Mouse (Mus musculus) megakaryocyte progenitor cell, adult 5-6 weeks (primary cell): ENCODE data around the gene Arv1. TPM values are rescaled to one million over a fixed set of nuclear protein-coding genes. Genes with fewer than 3 reads are reported as not detected.

Source experiments
- ATAC-seq: replicated peaks from 2 replicates; pipeline ENCODE4 v1.8.0; 2016; ENCODE audit warnings: mild to moderate bottlenecking, moderate TSS enrichment, inconsistent platforms; ENCODE audit not compliant: poor library complexity
- total RNA-seq, 2 experiments: library from RNA; stranded (forward) in 1 of 2; stranded (reverse) in 1 of 2; fragments of 157-497, 149-512 nt in 1 of 2; fragments of 200-1000 nt in 1 of 2; gene quantifications; 2 replicates each; pipeline versions ENCODE4 v1.2.3 to v1.2.4; 2015 to 2017

The Arv1 gene
- total RNA-seq, 2 experiments from 2014 or later: 4.0 to 10.1 TPM

DNA sequence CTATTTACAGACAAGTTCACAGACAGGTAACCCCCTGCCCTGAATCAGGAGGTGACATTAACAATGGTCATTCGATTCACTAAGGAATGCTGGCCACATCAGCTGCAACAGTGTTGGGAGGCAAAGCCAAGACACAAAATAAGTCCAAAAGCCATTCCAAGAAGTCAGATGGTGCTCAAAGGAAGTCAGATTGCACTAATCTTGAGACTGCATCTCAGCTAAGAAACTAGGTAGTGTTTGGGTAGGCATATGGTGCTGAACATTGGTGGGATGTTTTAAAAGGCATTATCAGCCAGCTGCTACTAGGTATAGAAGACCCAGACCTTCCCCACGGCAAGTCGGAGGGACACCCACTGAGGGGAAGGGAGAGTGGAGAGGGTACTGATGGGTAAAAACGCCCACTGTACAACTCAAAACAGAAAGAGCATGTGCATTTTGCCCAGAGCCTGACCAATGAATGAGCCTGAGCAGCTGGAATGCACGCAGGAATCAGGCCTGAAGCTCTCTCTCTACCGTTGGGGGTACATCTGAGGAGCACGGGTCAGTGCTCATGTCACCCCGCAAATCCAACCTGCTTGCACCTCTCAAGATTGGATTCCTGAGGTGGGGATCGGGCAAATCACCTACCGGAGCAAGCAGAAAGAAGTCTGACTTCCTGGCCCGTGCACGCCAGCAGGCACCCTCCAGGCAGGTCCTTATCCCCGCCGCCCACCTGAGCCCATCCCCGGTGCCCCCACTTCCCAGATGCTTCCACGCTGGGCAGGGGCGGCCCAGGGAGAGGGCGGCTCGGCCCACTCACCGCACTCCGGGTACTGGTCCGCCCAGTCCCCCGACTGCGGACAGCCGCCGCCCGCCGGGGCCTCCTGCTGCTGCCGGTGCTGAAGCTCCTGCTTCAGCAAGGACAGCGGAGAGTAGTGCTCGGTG is 739 bp upstream of the Arv1 start:
- peak; percentile 5; the same call in 1 of the 2 replicates for ATAC-seq

GRCm38 (mm10) chr8:124724301-124724700 is 2.4 kb downstream of the Arv1 start:
- no peak for ATAC-seq

DNA sequence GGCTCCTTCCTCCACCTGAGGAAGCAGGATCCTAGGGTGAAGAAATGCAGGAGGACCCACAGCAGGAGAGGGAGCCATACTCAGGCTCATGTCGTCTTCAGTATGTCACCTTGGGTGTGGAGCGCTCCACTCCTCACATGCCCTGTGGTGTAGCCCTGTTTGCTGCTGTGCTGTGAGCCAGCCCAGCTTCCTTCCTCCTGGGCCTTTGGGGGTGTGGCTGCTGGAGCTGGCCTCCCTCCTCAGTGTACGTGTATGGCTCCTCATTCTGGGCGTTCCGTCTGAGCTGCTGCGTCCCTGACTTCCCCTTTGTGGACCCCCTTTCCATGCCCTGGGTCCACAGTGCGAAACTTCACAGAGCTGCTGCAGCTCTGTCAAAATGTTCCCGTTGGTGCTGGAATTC is 10.9 kb downstream of the Arv1 start:
- peak; percentile 80 for ATAC-seq

DNA sequence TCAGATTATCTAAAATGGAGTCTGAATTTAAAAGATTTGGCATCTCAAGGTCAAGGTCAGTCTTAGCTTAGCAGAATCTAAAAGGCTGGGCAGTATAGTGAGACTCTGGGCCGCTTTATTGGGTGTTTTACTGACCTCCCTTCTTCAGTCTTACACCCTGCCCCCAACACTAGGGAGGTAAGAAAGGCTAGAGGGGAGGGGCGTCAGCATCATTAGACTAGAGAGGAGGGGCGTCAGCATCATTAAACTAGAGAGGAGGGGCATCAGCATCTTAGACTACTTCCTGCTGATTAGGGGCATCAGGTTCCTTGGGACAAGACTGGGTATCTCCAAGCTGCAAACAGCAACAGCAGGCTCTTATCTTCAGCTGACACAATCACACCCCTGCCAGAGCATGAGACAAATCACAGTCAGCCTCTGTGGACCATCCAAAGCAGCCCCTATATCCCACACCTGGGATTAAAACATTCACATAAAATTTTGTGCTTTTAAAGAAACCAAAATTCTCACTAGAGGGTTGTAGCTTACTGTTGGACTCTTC is 13.5 kb downstream of the Arv1 start:
- no peak for ATAC-seq

DNA sequence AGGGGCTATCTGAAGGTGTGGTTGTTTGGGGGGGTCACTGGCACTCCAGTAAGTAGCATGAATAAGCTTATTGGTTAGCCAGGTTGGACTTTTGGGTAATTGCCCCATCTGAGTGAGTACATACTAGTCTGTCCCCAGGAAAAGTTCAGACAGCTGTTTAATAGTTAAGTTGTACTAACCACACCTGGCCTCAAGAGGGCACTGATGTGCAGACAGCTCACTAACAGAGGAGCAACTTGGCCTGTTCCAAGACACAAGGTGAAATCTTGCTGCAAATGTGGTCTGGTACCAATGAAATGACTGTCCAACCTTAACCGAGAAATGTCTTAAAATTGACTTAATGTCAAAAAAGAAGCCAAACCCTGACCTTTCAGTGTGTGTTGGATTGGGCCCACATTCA is 17.3 kb downstream of the Arv1 start:
- no peak; the same call in 1 of the 2 replicates for ATAC-seq

DNA sequence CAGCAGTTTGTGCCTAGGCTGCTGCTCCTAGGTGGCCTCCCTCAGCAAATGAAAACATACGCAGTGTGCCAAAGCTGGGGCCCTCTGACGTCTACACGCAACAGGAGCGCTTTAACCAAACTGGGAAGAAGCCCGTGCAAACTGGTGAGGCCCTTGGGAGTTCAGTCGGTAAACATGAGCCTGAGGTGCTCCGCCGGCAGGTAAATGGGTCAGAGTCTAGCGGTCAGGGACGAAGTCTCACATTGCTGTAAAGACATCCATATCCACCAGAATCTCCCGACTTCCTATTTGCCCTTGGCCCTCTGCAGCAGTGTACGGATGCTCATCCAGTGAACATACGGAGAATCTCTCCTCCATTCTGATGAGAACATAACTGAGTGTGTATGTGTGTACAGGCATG is 24.7 kb downstream of the Arv1 start:
- ATAC-seq: no peak

DNA sequence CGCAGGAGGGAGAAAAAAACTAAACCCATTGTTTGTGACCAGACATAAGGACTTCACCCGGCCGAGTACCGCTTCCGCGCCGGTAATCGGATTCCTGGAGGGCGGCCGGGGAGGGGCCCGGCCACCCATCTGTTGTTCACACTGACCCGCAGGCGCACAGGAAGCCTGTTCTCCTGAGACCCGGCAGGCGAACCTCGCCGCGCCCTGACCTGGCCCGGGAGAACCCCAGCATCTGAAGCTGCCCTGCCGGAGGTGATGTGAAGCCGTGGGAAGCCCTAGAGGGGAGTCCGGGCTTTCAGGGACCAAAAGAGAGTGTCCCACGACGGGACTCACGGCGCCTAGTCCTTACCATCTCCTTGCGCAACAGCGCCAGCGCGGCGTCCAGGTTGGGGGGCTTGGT is 29.3 kb downstream of the Arv1 start:
- no peak for ATAC-seq

DNA sequence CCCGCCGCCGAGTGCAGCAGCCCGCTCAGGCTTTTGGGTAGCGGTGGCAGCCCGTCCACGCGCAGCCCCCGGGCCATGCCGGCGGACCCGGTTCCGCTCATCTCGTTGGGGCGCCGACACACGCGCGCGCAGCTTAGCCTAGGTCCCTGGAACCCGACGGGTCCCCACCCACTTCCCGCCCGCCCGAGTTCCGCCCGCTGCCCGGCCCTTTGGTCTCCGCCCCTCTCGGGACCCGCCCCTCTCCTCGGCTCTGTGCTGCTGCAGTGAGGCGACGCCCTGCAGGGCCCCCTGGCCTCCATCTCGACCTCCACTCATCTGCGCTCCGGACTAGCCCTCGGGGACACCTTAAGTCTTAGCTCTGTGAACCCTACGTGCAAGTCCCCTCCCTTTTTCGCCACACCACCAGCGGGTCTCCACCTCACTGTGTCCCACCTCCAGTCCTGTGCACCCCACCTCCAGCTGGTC is 29.8 kb downstream of the Arv1 start, which contains the start of gene Fam89a:
Fam89a (minus strand) TSS at position 124 of the 465 bp plus-strand sequence.
- ATAC-seq: peak; percentile 87

DNA sequence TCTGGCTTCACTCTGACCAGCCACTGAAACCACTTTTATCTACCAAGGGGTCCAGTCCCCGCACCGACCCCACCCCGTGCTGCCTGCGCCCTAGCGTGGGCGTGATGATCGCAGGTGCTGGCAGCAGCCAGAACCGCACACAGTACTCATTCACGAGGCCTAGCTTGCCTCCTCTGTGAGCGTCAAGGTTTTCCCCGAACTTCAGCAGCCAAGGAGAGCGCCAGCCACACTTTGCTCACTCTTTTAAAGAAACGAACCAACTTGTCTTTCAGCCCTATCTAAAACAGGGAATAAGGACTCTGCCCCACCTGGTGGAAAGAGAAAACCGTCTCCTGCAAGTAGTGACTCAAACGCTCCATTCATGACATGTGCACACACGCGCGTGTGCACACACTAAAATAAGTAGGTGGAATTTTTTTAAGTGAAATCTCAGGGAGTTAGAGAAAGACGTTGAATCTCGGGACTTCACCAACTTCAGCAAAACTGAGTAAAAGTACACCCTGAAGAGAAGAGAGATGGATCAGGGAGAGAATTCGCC is 30.5 kb downstream of the Arv1 start:
- ATAC-seq: no peak

- no peak for ATAC-seq
These were observed 32.3 kb downstream of the Arv1 start for GRCm38 (mm10) chr8:124754101-124754791.

GRCm38 (mm10) chr8:124754792-124755190 is 32.9 kb downstream of the Arv1 start:
- ATAC-seq: no peak

DNA sequence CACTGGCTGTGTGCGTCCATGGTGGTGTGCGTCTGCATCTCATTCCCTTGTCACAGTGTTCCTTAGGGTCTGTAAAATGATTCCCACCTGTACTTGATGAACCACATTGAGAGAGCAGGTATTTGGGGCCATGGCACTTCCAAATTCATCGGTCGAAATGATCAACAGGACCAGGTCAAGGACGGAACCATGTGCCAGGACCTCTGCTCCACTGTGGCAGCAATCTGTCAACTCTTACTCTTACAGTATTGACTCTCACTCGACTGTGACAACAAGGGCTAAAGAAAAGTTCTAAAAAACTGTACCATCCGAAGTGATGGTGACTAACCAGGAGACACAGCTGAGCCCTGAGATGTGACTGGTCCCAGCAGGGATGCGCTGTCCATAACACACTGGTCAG is 33.5 kb downstream of the Arv1 start:
- ATAC-seq: no peak

- no peak for ATAC-seq
These were observed 34.2 kb downstream of the Arv1 start for GRCm38 (mm10) chr8:124756153-124756552.

DNA sequence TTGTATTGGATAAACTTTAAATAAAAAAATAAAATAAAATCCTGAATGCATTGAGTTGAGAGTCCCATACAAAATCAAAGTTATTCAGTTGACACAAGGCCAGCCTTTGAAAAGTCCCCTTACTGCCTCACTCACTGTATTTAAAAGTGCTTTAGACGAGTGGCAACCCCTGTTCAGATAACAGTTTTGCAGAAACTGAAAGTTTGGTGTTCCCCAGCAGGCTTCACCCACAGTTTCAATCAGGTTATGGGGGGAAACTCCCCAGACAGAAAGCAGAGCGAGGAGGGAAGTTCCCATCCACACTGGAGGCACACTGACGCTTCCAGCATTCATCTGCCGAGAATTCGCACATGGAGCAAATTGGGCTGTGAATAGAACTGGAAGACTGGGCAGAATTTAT is 34.7 kb downstream of the Arv1 start:
- no peak for ATAC-seq

GRCm38 (mm10) chr8:124758544-124758943 is 36.6 kb downstream of the Arv1 start:
- ATAC-seq: peak; percentile 60

DNA sequence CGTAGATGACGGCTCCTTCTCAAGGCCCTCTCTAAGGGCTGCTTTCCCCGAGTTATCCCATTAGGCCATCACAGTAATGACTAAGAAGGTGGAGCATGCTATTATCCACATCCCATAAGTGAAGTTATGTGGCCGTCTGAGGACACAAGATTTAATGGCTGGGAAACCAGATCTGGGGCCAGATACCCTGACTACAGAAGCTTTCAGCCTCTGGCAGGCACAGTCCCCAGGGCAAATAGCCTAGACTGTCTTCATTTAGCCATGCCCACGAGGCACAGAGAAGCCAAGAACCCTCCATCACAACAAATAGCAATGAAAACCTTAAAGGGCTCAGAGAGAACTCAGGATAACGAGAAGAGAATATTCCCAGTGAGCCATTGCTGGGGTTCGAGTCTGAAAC is 41.1 kb downstream of the Arv1 start:
- ATAC-seq: no peak

DNA sequence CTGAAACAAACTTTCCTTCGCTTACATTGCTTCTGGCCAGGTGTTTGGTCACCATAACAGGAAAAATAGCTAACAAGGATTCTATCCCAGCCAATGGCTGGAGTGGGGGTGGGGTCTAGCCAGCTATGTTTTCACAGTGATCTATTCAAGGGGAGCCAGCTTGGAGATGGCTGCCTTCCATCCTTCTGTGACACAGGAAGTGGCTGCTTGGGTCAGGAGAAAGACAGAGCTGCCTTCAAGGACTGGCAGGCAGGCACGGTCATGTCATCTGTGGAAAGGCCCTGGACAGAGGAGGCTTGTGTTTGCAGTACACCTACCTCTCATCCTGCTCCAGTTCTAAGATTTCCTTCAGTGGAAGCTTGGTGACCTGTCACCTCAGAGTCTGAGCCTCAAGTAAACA is 50.5 kb downstream of the Arv1 start:
- ATAC-seq: no peak

- peak; percentile 87 for ATAC-seq
These were observed 53.8 kb downstream of the Arv1 start for GRCm38 (mm10) chr8:124775695-124776094.

DNA sequence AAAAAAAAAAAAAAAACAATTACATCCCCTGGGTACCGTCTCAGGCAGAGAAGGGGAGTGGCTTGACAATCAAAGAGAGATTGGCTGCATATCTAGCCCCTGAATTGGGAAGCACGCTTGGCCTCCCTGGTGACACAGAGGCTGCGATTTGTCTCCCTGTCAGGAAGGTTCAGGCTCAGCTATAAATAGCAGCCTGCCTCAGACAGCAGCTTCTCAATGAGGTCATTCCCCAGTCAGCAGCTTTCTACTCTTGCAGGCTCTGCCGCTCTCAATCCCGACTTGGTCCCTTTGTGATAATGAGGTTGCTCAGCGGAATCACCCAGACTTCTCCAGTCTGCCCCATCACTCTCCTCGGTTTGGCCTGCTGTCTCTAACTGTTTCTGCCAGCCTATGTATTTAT is 58.3 kb downstream of the Arv1 start:
- ATAC-seq: no peak

DNA sequence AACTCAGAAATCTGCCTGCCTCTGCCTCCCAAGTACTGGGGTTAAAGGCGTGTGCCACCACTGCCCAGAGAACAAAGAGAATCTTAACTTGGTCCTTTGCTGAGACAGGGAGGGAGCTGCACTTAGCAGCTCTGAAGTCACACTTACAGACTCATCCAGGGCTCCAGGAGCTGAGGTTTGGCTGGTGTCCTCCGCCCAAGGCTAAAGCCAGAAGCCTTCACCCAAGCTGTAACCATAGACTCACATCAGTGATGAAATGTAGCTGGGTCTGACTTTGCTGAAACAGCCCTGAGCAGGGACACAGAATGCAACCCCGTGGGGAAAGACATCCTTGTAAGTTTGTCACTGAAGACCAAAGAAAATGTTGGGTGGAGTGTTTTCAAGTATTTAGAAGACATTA is 60.5 kb downstream of the Arv1 start:
- no peak for ATAC-seq

GRCm38 (mm10) chr8:124783228-124783627 is 61.3 kb downstream of the Arv1 start:
- ATAC-seq: no peak
